24 mouse cellular contexts compared by ENCODE assay signal in genomic region chr17:45612921-45613320, GRCm38 (mm10). TPM values are rescaled to one million over a fixed set of nuclear protein-coding genes. Genes with fewer than 3 reads are reported as not detected.
DNase-seq lines count a peak whose midpoint lies in the region; ATAC-seq and TF ChIP-seq lines count a peak whose summit lies in the region.
"Had no signal": no experiment of that assay in that cellular context is flagged by ENCODE, and none has a peak within 500 bp of the region (broad histone marks: within the 10 kb centered on the region; RNA-seq: fewer than 3 reads in every experiment).

No protein-coding gene starts in this region.

- intact Hi-C loops in heart, postnatal 36 days (cut with DNase I) = no loop called here

- WGBS in embryonic facial prominence, embryonic 10.5 days = 87% methylated on average over 7 of the region's 7 CpGs

- TF ChIP-seq CTCF in E14TG2a.4 (conservative IDR thresholded peaks at IDR 0.05; ENCODE audit: low read length) = no peak

- H3K9me3 ChIP-seq in E14TG2a.4 (ENCODE audit: low read length) = no peaks in the 10 kb centered on the region
- no peaks in the 10 kb centered on the region for H3K9me3 ChIP-seq in embryonic facial prominence, embryonic 10.5 days
- H3K9me3 ChIP-seq: embryonic facial prominence, embryonic 13.5 days; forebrain, embryonic 15.5 days; limb, embryonic 10.5 days; midbrain, embryonic 10.5 days; neural tube, embryonic 12.5 days had no signal

- no peak overlapping the region for H3K27ac ChIP-seq in embryonic facial prominence, embryonic 10.5 days (replicated peaks)
- H3K27ac ChIP-seq: embryonic facial prominence, embryonic 13.5 days; forebrain, embryonic 15.5 days; left cerebral cortex, adult 2 months; liver, embryonic 14.5 days; midbrain, embryonic 10.5 days; neural tube, embryonic 12.5 days had no signal

- H3K4me3 ChIP-seq in E14TG2a.4 (replicated peaks; ENCODE audit: low read length) = 0 out of 2 replicates have a peak overlapping the region, but pooled peaks have one; percentile 0
- H3K4me3 ChIP-seq in embryonic facial prominence, embryonic 10.5 days = no peak overlapping the region
- H3K4me3 ChIP-seq: embryonic facial prominence, embryonic 13.5 days; forebrain, embryonic 15.5 days; left cerebral cortex, adult 2 months; limb, embryonic 10.5 days; midbrain, embryonic 10.5 days; neural tube, embryonic 12.5 days had no signal

- no peaks in the 10 kb centered on the region for H3K27me3 ChIP-seq in E14TG2a.4 (ENCODE audit: insufficient read depth, low read length)
- no peaks in the 10 kb centered on the region for H3K27me3 ChIP-seq in embryonic facial prominence, embryonic 10.5 days (replicated peaks; ENCODE audit: low read depth, poor library complexity, severe bottlenecking)
- H3K27me3 ChIP-seq: embryonic facial prominence, embryonic 13.5 days; forebrain, embryonic 15.5 days; neural tube, embryonic 12.5 days had no signal

- no peaks in the 10 kb centered on the region for H3K36me3 ChIP-seq in E14TG2a.4 (ENCODE audit: insufficient read depth, low read length)
- H3K36me3 ChIP-seq in embryonic facial prominence, embryonic 10.5 days (replicated peaks) = no peaks in the 10 kb centered on the region
- H3K36me3 ChIP-seq: embryonic facial prominence, embryonic 13.5 days; forebrain, embryonic 15.5 days; limb, embryonic 10.5 days; midbrain, embryonic 10.5 days; neural tube, embryonic 12.5 days had no signal

- peak; percentile 94 for DNase-seq in heart, adult 11 months
- DNase-seq in heart, postnatal 36 days = no peak
- DNase-seq in monocyte, adult 2 months (ENCODE audit: low read depth in 1 of 2, low spot score in 2 of 2) = peak; percentile 41 to 64
- no peak for DNase-seq in urinary bladder, postnatal 25 days (ENCODE audit: low spot score)
- no peak for DNase-seq in layer of hippocampus, adult 18-20 months (ENCODE audit: low spot score in 2 of 2)
- no peak for DNase-seq in embryonic facial prominence, embryonic 10.5 days (ENCODE audit: low spot score)
- DNase-seq: adrenal gland, adult 2 months; cerebellum, adult 9-10 months; gastrocnemius, postnatal 14 days; kidney, adult 2 months; kidney, postnatal 10 days; lung, postnatal 10 days; right cerebral cortex, adult 18-20 months had no signal

- ATAC-seq in common myeloid progenitor, adult 5-6 weeks (replicated peaks; ENCODE audit: low read depth, poor library complexity, severe bottlenecking) = peak; percentile 89
- ATAC-seq: forebrain, embryonic 15.5 days had no signal

- H3K4me1 ChIP-seq in E14TG2a.4 (replicated peaks; ENCODE audit: low read depth, low read length) = peaks cover 95% of the 10 kb centered on the region
- peaks cover 19% of the 10 kb centered on the region for H3K4me1 ChIP-seq in embryonic facial prominence, embryonic 10.5 days
- H3K4me1 ChIP-seq: forebrain, embryonic 15.5 days; neural tube, embryonic 12.5 days had no signal

RNA-seq across cellular contexts. Expression of gene Mymx, which starts 11.0 kb away (rescaled TPM):
- not detected for total RNA-seq in heart, postnatal 36 days (2021)
- total RNA-seq in common myeloid progenitor, adult 5-6 weeks (2017) = not detected in 2 replicates
- not detected for total RNA-seq in layer of hippocampus, adult 18-20 months (2021)
- polyA plus RNA-seq in embryonic facial prominence, embryonic 10.5 days (2016; fragmentation: Nextera tagmentation; extraction: Ambion mirVana) = 0.39 TPM in 2 replicates
- total RNA-seq: adrenal gland, adult 2 months; left cerebral cortex, adult 2 months; midbrain, postnatal 0 days had no signal
- polyA plus RNA-seq: forebrain, embryonic 15.5 days; liver, embryonic 14.5 days; midbrain, postnatal 0 days had no signal

RNA-seq across cellular contexts. Expression of gene Slc29a1, which starts 13.5 kb away (rescaled TPM):
- 10 to 100 TPM; 66.7 to 73.5 TPM for total RNA-seq in heart, postnatal 36 days (2021)
- 80.6 and 109 TPM in 2 replicates for total RNA-seq in common myeloid progenitor, adult 5-6 weeks (2017)
- total RNA-seq in layer of hippocampus, adult 18-20 months (2021) = 10 to 100 TPM; 16.4 to 20.4 TPM
- 53.4 and 58.1 TPM in 2 replicates for polyA plus RNA-seq in embryonic facial prominence, embryonic 10.5 days (2016; fragmentation: Nextera tagmentation; extraction: Ambion mirVana)

RNA-seq across cellular contexts. Expression of gene Hsp90ab1, which starts 39.9 kb away (rescaled TPM):
- total RNA-seq in heart, postnatal 36 days (2021) = 1,000 to 10,000 TPM; 1,126 to 1,337 TPM
- 2,806 and 3,169 TPM in 2 replicates for total RNA-seq in common myeloid progenitor, adult 5-6 weeks (2017)
- 1,000 to 10,000 TPM; 1,799 to 1,827 TPM for total RNA-seq in layer of hippocampus, adult 18-20 months (2021)
- polyA plus RNA-seq in embryonic facial prominence, embryonic 10.5 days (2016; fragmentation: Nextera tagmentation; extraction: Ambion mirVana) = 2,187 and 2,215 TPM in 2 replicates

RNA-seq across cellular contexts. Expression of gene Capn11, which starts 46.2 kb away (rescaled TPM):
- total RNA-seq in heart, postnatal 36 days (2021) = not detected
- 0.27 and 0.34 TPM in 2 replicates for total RNA-seq in common myeloid progenitor, adult 5-6 weeks (2017)
- total RNA-seq in layer of hippocampus, adult 18-20 months (2021) = 1 to 10 TPM in 1 of 2 experiments, under 1 TPM in 1; 0.68 to 3.0 TPM
- polyA plus RNA-seq in embryonic facial prominence, embryonic 10.5 days (2016; fragmentation: Nextera tagmentation; extraction: Ambion mirVana) = 0.81 and 0.84 TPM in 2 replicates
- polyA plus RNA-seq: adrenal gland, adult 2 months; liver, embryonic 14.5 days; small intestine, adult 2 months had no signal

RNA-seq across cellular contexts. Expression of gene Slc35b2, which starts 49.2 kb away (rescaled TPM):
- 10 to 100 TPM; 27.6 to 32.7 TPM for total RNA-seq in heart, postnatal 36 days (2021)
- 49.6 and 93.8 TPM in 2 replicates for total RNA-seq in common myeloid progenitor, adult 5-6 weeks (2017)
- total RNA-seq in layer of hippocampus, adult 18-20 months (2021) = 10 to 100 TPM; 26.2 to 29.9 TPM
- polyA plus RNA-seq in embryonic facial prominence, embryonic 10.5 days (2016; fragmentation: Nextera tagmentation; extraction: Ambion mirVana) = 95.8 and 101 TPM in 2 replicates

Comparison
In these comparisons a context has a peak if more than half of its experiments do, and no peak if none do; other contexts are left out.
1. DNase-seq: peak in heart, adult 11 months (single experiment) and monocyte, adult 2 months (2 of 2); none in heart, postnatal 36 days (0 of 2), urinary bladder, postnatal 25 days (single experiment), layer of hippocampus, adult 18-20 months (0 of 2) and embryonic facial prominence, embryonic 10.5 days (single experiment).